Mouse (Mus musculus) liver, adult 2 months (tissue): ENCODE results near the gene Jarid2. TPM values are rescaled to one million over a fixed set of nuclear protein-coding genes. Genes with fewer than 3 reads are reported as not detected.

Experiments used
- DNase-seq: peaks from one replicate; pipeline ENCODE4 v3.0.0-alpha.2; 2011; ENCODE audit warnings: low read depth, low spot score; ENCODE audit errors: extremely low read depth
- H3K27ac ChIP-seq: fragments of 200-500 bp; replicated peaks from 2 replicates; pipeline ENCODE4 v1.5.1; 2012; ENCODE audit warnings: low read depth, mild to moderate bottlenecking, control low read depth, inconsistent platforms, low read length; ENCODE audit not compliant: insufficient read depth
- H3K27me3 ChIP-seq: fragments of 200-500 bp; 2 replicates; pipeline ENCODE4 v1.6.1; 2012; ENCODE audit warnings: mild to moderate bottlenecking, moderate library complexity, low read length, inconsistent platforms; ENCODE audit not compliant: control insufficient read depth, insufficient read depth
- H3K36me3 ChIP-seq: fragments of 200-500 bp; 2 replicates; pipeline ENCODE4 v1.6.1; 2012; ENCODE audit warnings: low read length, inconsistent platforms; ENCODE audit not compliant: control insufficient read depth, insufficient read depth
- H3K4me1 ChIP-seq: fragments of 200-500 bp; 2 replicates; pipeline ENCODE4 v1.6.1; 2011; ENCODE audit warnings: low read length; ENCODE audit not compliant: control insufficient read depth, insufficient read depth
- H3K4me3 ChIP-seq: fragments of 200-500 bp; 2 replicates; pipeline ENCODE4 v1.5.1; 2011; ENCODE audit warnings: low read depth, mild to moderate bottlenecking, control low read depth, low read length, moderate library complexity; ENCODE audit not compliant: insufficient read depth
- H3K79me2 ChIP-seq: fragments of 200-500 bp; 2 replicates; pipeline ENCODE4 v1.6.1; 2012; ENCODE audit warnings: inconsistent platforms, mild to moderate bottlenecking, low read length, moderate library complexity; ENCODE audit not compliant: control insufficient read depth, insufficient read depth
- H3K9ac ChIP-seq: fragments of 200-500 bp; 2 replicates; pipeline ENCODE4 v1.6.1; 2012; ENCODE audit warnings: low read depth, mild to moderate bottlenecking, control low read depth, inconsistent platforms, low read length
- CTCF ChIP-seq: fragments of 200-500 bp; IDR thresholded peaks from 2 replicates; pipeline ENCODE4 v1.5.1; 2011; ENCODE audit warnings: low read depth, low read length, control low read depth
- POLR2A ChIP-seq: fragments of 200-500 bp; IDR thresholded peaks from 2 replicates; pipeline ENCODE4 v1.6.1; 2011; ENCODE audit warnings: low read length, control low read depth; ENCODE audit not compliant: insufficient read depth; ENCODE audit errors: extremely low read depth
- WGBS: fragments of 180-500 bp; shearing (Covaris S2); methylation state at CpG from one replicate; pipeline ENCODE4 v1.1.7; 2018; 5-methylcytosine and 5-hydroxymethylcytosine counted together
- polyA plus RNA-seq: library from polyadenylated mRNA; depleted of rRNA; stranded (reverse); fragments of >200 nt; gene quantifications from 2 replicates; pipeline ENCODE4 v1.2.3, GENCODE M21; 2012
- total RNA-seq: library from RNA; depleted of rRNA; stranded (reverse); fragments of >200 nt; gene quantifications from 2 replicates; pipeline ENCODE4 v1.2.3, GENCODE M21; 2014

Jarid2 gene
- total and polyA plus RNA-seq, 2 experiments, result 2.9 to 5.7 TPM

GRCm38 (mm10) chr13:44799166-44799565, 69.9 kb downstream of the Jarid2 start:
- no peak overlapping the region for H3K9ac ChIP-seq
- no peak overlapping the region for H3K4me3 ChIP-seq
- H3K4me1 ChIP-seq, result peaks cover 2% of the 10 kb centered on the region
- TF ChIP-seq POLR2A (no peak), CTCF (no peak)
- H3K27ac ChIP-seq, result no peak overlapping the region
- no peaks in the 10 kb centered on the region for H3K27me3 ChIP-seq
- no peaks in the 10 kb centered on the region for H3K36me3 ChIP-seq
- H3K79me2 ChIP-seq, result peaks cover 27% of the 10 kb centered on the region
- DNase-seq, result no peak

- no peaks in the 10 kb centered on the region for H3K27me3 ChIP-seq
- no peak overlapping the region for H3K9ac ChIP-seq
- WGBS, result 72% methylated on average over 7 of the region's 7 CpGs
- H3K79me2 ChIP-seq, result peaks cover 27% of the 10 kb centered on the region
- no peaks in the 10 kb centered on the region for H3K36me3 ChIP-seq
- no peak overlapping the region for H3K4me3 ChIP-seq
- H3K27ac ChIP-seq, result no peak overlapping the region
- no peak for DNase-seq
- TF ChIP-seq CTCF, result no peak
- TF ChIP-seq POLR2A, result no peak
- H3K4me1 ChIP-seq, result peaks cover 2% of the 10 kb centered on the region
These were observed 70.8 kb downstream of the Jarid2 start for GRCm38 (mm10) chr13:44800059-44800458.

- no peaks in the 10 kb centered on the region; the same call in 1 of the 2 replicates for H3K4me1 ChIP-seq
- H3K27ac ChIP-seq, result no peak overlapping the region
- H3K27me3 ChIP-seq, result no peaks in the 10 kb centered on the region
- 40% methylated on average over 1 of the region's 1 CpGs for WGBS
- no peak overlapping the region for H3K4me3 ChIP-seq
- no peak overlapping the region for H3K9ac ChIP-seq
- peak; percentile 55; the same call in 1 of the 2 replicates for TF ChIP-seq CTCF
- no peak for TF ChIP-seq POLR2A
- H3K79me2 ChIP-seq, result peaks cover 31% of the 10 kb centered on the region
- no peaks in the 10 kb centered on the region for H3K36me3 ChIP-seq
- peak; percentile 39 for DNase-seq
These were observed 75.6 kb downstream of the Jarid2 start for GRCm38 (mm10) chr13:44804876-44805275.

- H3K9ac ChIP-seq, result no peak overlapping the region
- H3K4me1 ChIP-seq, result no peaks in the 10 kb centered on the region; the same call in 1 of the 2 replicates
- H3K27me3 ChIP-seq, result no peaks in the 10 kb centered on the region
- no peak for DNase-seq
- no peak for TF ChIP-seq CTCF
- TF ChIP-seq POLR2A, result no peak
- H3K36me3 ChIP-seq, result no peaks in the 10 kb centered on the region
- H3K27ac ChIP-seq, result no peak overlapping the region
- no peak overlapping the region for H3K4me3 ChIP-seq
- H3K79me2 ChIP-seq, result peaks cover 21% of the 10 kb centered on the region; the same call in 1 of the 2 replicates
- WGBS, result 88% methylated on average over 1 of the region's 1 CpGs
These were observed 79.0 kb downstream of the Jarid2 start for GRCm38 (mm10) chr13:44808307-44808706.

GRCm38 (mm10) chr13:44811021-44811420, 81.7 kb downstream of the Jarid2 start:
- WGBS, result 54% methylated on average over 2 of the region's 2 CpGs

GRCm38 (mm10) chr13:44811601-44812000, 82.3 kb downstream of the Jarid2 start:
- Histone ChIP-seq H3K4me1 (peaks cover 5% of the 10 kb centered on the region; the same call in 1 of the 2 replicates), H3K79me2 (peaks cover 19% of the 10 kb centered on the region; the same call in 1 of the 2 replicates), H3K27me3 (no peaks in the 10 kb centered on the region), H3K36me3 (no peaks in the 10 kb centered on the region), H3K4me3 (no peak overlapping the region), H3K27ac (no peak overlapping the region), H3K9ac (no peak overlapping the region)
- TF ChIP-seq CTCF (no peak), POLR2A (no peak)
- no peak for DNase-seq
- 88% methylated on average over 10 of the region's 10 CpGs for WGBS

More at GRCm38 (mm10) chr13:44811021-44811420, 81.7 kb downstream of the Jarid2 start:
- TF ChIP-seq CTCF (no peak), POLR2A (no peak)
- no peaks in the 10 kb centered on the region for H3K36me3 ChIP-seq
- no peak for DNase-seq
- H3K4me1 ChIP-seq, result peaks cover 5% of the 10 kb centered on the region; the same call in 1 of the 2 replicates
- peaks cover 20% of the 10 kb centered on the region; the same call in 1 of the 2 replicates for H3K79me2 ChIP-seq
- no peak overlapping the region for H3K9ac ChIP-seq
- H3K4me3 ChIP-seq, result no peak overlapping the region
- H3K27ac ChIP-seq, result no peak overlapping the region
- H3K27me3 ChIP-seq, result no peaks in the 10 kb centered on the region
